Mouse (Mus musculus): Measurements from ENCODE around the gene Rasgrp4. TPM values are rescaled to one million over a fixed set of nuclear protein-coding genes. Genes with fewer than 3 reads are reported as not detected.
A peak's percentile ranks its signal among the peaks of the same experiment; 100 is the strongest.

The Rasgrp4 gene
- polyA plus RNA-seq, 2 experiments: 0.43 to 4.8 TPM

DNA sequence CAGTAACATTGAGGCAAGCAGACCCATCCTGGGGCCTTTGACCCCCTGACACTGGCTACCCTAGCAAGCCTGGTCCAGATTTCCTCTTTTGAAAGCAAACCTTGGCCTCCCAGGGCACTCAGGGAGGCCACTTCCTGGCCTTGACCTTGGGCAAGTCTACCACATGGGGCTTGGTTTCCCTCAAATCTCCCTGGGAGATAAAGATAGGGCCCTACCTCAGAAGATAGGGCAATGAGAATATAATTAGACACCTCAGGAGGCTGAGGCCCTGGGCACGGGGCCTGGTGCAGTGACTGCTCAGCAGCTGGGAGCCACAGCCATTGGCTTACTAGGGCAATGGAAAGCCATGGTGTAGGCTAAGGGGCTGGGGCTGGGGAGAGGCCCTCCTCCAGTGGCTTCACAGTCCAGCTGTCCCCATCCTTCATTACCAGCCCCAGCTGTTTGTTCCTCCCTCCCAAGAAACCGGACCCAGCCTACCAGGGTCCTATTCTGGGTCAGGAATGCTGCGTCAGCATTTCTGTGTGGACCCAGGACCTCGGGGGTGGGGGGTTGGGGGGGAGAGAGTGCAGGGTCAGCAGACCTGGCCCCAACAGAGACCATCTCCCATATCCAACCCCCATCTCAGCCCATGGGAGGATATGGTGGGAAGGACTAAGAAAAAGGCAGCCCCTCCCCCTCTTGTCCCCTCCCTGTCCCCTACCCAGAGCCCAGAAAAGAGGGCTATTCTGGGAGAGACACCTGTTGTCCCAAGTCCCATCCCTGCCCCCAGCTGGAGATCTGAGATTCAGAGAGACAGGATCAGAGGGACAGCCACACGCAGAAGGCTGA lies 10.9 kb upstream of the Rasgrp4 start:
- peak; percentile 67 for DNase-seq (ENCODE audit: low spot score)
- Histone ChIP-seq H3K4me3 (replicated peaks; ENCODE audit: low read length) (no peak overlapping the region), H3K4me2 (replicated peaks; ENCODE audit: low read depth, low read length, severe bottlenecking) (peak overlapping the region; percentile 59), H3K4me1 (ENCODE audit: control insufficient read depth, insufficient read depth, low read length) (0 out of 2 replicates have a peak, but pooled peaks cover 8% of the 10 kb centered on the region), H3K27me3 (ENCODE audit: control insufficient read depth, insufficient read depth, low read length) (no peaks in the 10 kb centered on the region), H3K27ac (replicated peaks; ENCODE audit: low read depth, low read length) (no peak overlapping the region), H3K9me3 (ENCODE audit: control insufficient read depth, low read length) (no peaks in the 10 kb centered on the region), H3K9ac (ENCODE audit: low read depth, low read length, severe bottlenecking) (peak overlapping the region; percentile 48; the same call in 1 of the 2 replicates), H3K36me3 (ENCODE audit: control insufficient read depth, insufficient read depth, low read length) (no peaks in the 10 kb centered on the region)
- 55% methylated on average over 5 of the region's 5 CpGs for WGBS
- TF ChIP-seq POLR2A (IDR thresholded peaks at IDR 0.05; ENCODE audit: borderline replicate concordance, extremely low read depth, insufficient read depth, insufficient read length): no peak
- peak; percentile 84 for ATAC-seq (ENCODE audit: low FRiP score, low read depth)

DNA sequence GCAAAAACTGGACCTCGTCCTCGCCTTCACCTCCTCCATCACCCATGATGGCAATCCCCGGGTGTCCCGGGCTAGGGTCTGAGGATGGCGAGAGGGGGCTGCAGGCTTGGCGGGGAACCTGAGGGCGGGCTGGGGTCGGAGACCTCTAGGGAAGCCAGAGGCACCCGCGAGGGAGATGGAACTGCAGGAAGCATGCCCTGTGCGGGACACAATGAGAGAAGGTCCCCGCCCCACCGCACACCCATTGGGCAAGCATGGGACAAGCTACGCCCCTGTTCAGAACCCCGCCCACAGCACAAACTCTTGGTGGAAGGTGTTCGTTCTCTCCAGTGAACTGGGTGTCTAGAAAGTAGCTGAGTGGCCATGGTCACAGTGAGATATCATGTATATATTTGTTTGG lies 9.7 kb upstream of the Rasgrp4 start, which contains the start of gene Ryr1:
Ryr1 (minus strand) TSS at position 210 of the 400 bp plus-strand sequence.
- ATAC-seq (ENCODE audit: low FRiP score, low read depth) (peak; percentile 72), DNase-seq (ENCODE audit: low spot score) (peak; percentile 72)
- no peak for TF ChIP-seq POLR2A (IDR thresholded peaks at IDR 0.05; ENCODE audit: borderline replicate concordance, extremely low read depth, insufficient read depth, insufficient read length)
- 0% methylated on average over 12 of the region's 16 CpGs for WGBS
- Histone ChIP-seq H3K4me1 (ENCODE audit: control insufficient read depth, insufficient read depth, low read length) (0 out of 2 replicates have a peak, but pooled peaks cover 8% of the 10 kb centered on the region), H3K27me3 (ENCODE audit: control insufficient read depth, insufficient read depth, low read length) (no peaks in the 10 kb centered on the region), H3K4me3 (replicated peaks; ENCODE audit: low read length) (peak within 1 kb of the TSS; percentile 41), H3K4me2 (replicated peaks; ENCODE audit: low read depth, low read length, severe bottlenecking) (peak within 1 kb of the TSS; percentile 59), H3K27ac (replicated peaks; ENCODE audit: low read depth, low read length) (no peak within 1 kb of the TSS), H3K9ac (ENCODE audit: low read depth, low read length, severe bottlenecking) (peak within 1 kb of the TSS; percentile 48), H3K9me3 (ENCODE audit: control insufficient read depth, low read length) (no peaks in the 10 kb centered on the region), H3K36me3 (ENCODE audit: control insufficient read depth, insufficient read depth, low read length) (no peaks in the 10 kb centered on the region)

DNA sequence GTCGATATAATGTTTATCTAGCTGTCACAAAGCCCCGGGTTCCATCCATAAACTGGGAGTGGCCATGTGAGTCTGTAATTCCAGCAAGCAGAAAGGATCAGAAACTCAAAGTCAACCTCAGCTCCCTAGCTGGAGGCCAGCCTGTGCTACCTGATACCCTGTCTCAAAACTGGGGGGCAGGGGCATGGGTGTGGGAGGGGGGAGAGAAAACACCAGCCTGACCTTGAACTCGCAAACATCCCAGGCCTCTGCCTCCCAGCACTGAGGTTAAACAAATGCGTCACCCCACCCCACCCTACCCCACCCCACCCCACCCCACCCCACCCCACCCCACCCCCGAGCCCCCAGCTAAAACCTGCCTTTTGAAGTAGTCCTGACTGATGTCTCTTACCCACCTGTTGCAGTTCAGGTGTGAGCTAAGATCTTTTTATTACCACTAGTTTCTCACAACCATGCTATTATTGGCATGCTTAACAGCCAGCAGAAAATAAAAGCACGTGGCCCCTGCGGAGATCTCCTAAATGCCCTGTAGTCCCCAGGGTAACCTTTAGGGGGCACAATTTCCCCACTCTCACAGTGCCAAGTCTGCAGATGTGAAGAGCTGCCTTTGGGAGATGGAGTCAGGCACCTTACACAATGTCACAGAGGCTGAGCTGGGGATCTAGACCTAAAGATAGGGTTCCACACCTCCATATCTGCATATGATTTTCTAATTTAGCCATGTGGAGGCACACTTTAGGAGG lies 8.3 kb upstream of the Rasgrp4 start:
- Histone ChIP-seq H3K36me3 (ENCODE audit: control insufficient read depth, insufficient read depth, low read length) (no peaks in the 10 kb centered on the region), H3K4me3 (replicated peaks; ENCODE audit: low read length) (no peak overlapping the region), H3K27ac (replicated peaks; ENCODE audit: low read depth, low read length) (no peak overlapping the region), H3K9me3 (ENCODE audit: control insufficient read depth, low read length) (no peaks in the 10 kb centered on the region), H3K9ac (ENCODE audit: low read depth, low read length, severe bottlenecking) (no peak overlapping the region), H3K4me2 (replicated peaks; ENCODE audit: low read depth, low read length, severe bottlenecking) (no peak overlapping the region), H3K27me3 (ENCODE audit: control insufficient read depth, insufficient read depth, low read length) (no peaks in the 10 kb centered on the region), H3K4me1 (ENCODE audit: control insufficient read depth, insufficient read depth, low read length) (0 out of 2 replicates have a peak, but pooled peaks cover 8% of the 10 kb centered on the region)
- WGBS: 13% methylated on average over 7 of the region's 7 CpGs
- peak; percentile 40 for DNase-seq (ENCODE audit: low spot score)
- no peak for TF ChIP-seq POLR2A (IDR thresholded peaks at IDR 0.05; ENCODE audit: borderline replicate concordance, extremely low read depth, insufficient read depth, insufficient read length)
- no peak for ATAC-seq (ENCODE audit: low FRiP score, low read depth)

DNA sequence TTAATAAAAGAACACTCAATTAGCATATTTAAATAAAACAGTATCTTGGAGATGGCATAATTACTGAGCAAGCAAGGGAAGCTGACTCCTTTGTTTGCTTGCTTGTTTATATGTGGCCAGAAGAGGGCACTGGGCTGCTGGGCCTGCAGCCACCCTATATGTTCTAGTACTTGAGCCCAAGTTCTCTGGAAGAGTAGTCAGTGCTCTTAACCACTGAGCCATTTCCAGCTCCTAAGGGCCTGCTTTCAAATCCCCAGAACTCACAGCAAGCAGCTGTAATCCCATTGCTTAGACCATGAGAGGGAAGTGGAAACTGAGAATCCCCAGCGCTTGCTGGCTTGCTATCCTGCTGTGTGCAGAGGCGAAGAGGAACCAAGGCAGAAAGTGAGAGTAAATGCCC lies 5.9 kb upstream of the Rasgrp4 start:
- Histone ChIP-seq H3K27me3 (ENCODE audit: control insufficient read depth, insufficient read depth, low read length) (no peaks in the 10 kb centered on the region), H3K9ac (ENCODE audit: low read depth, low read length, severe bottlenecking) (no peak overlapping the region), H3K4me1 (ENCODE audit: control insufficient read depth, insufficient read depth, low read length) (0 out of 2 replicates have a peak, but pooled peaks cover 8% of the 10 kb centered on the region), H3K27ac (replicated peaks; ENCODE audit: low read depth, low read length) (no peak overlapping the region), H3K4me2 (replicated peaks; ENCODE audit: low read depth, low read length, severe bottlenecking) (no peak overlapping the region), H3K9me3 (ENCODE audit: control insufficient read depth, low read length) (no peaks in the 10 kb centered on the region), H3K36me3 (ENCODE audit: control insufficient read depth, insufficient read depth, low read length) (no peaks in the 10 kb centered on the region), H3K4me3 (replicated peaks; ENCODE audit: low read length) (no peak overlapping the region)
- TF ChIP-seq POLR2A (IDR thresholded peaks at IDR 0.05; ENCODE audit: borderline replicate concordance, extremely low read depth, insufficient read depth, insufficient read length): no peak
- 57% methylated on average over 2 of the region's 2 CpGs for WGBS
- ATAC-seq (ENCODE audit: low FRiP score, low read depth): no peak
- DNase-seq (ENCODE audit: low spot score): no peak

DNA sequence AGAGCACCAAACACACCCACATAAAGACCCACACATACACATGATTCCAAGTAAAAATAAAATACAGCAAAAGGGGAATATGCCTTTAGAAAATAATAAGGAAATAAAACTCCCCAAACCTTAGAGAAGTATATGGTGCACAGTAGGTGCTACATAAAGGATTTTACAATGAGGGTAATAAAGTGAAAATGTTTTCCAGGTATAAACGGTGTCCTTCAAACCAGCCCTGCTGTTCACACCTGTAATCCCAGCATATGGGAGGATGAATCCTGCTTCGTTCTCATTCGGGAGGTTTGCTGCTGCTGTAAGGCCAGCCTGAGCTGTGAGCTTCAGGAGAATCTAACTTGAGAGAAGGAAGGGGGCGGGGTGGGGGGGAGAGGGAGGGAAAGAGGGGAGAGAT lies 421 bp upstream of the Rasgrp4 start:
- H3K4me2 ChIP-seq (replicated peaks; ENCODE audit: low read depth, low read length, severe bottlenecking): peak overlapping the region; percentile 52
- ATAC-seq (ENCODE audit: low FRiP score, low read depth): no peak
- H3K36me3 ChIP-seq (ENCODE audit: control insufficient read depth, insufficient read depth, low read length): no peaks in the 10 kb centered on the region
- 4% methylated on average over 4 of the region's 4 CpGs for WGBS
- H3K9me3 ChIP-seq (ENCODE audit: control insufficient read depth, low read length): no peaks in the 10 kb centered on the region
- no peak for DNase-seq (ENCODE audit: low spot score)
- H3K27me3 ChIP-seq (ENCODE audit: control insufficient read depth, insufficient read depth, low read length): no peaks in the 10 kb centered on the region
- H3K4me1 ChIP-seq (ENCODE audit: control insufficient read depth, insufficient read depth, low read length): 0 out of 2 replicates have a peak, but pooled peaks cover 7% of the 10 kb centered on the region
- H3K27ac ChIP-seq (replicated peaks; ENCODE audit: low read depth, low read length): no peak overlapping the region
- H3K4me3 ChIP-seq (replicated peaks; ENCODE audit: low read length): peak overlapping the region; percentile 28
- TF ChIP-seq POLR2A (IDR thresholded peaks at IDR 0.05; ENCODE audit: borderline replicate concordance, extremely low read depth, insufficient read depth, insufficient read length): no peak
- peak overlapping the region; percentile 38; the same call in 1 of the 2 replicates for H3K9ac ChIP-seq (ENCODE audit: low read depth, low read length, severe bottlenecking)

Measured in limb, embryonic 14.5 days (tissue).